Mouse (Mus musculus) limb, embryonic 13.5 days (tissue): Measurements from ENCODE around the gene Faim. TPM values are rescaled to one million over a fixed set of nuclear protein-coding genes. Genes with fewer than 3 reads are reported as not detected.

Experiments
- ATAC-seq: fragments of 200-750 bp; cut with Nextera tagmentation; 2 replicates; pipeline ENCODE4 v1.8.0; 2017; ENCODE audit warnings: low read depth, moderate number of reproducible peaks, moderate TSS enrichment; ENCODE audit not compliant: low FRiP score
- H3K27ac ChIP-seq: fragments of 300-500 bp; sonication (generic); 2 replicates; pipeline ENCODE4 v1.5.1; 2015; ENCODE audit warnings: inconsistent platforms, mild to moderate bottlenecking, moderate library complexity
- H3K27me3 ChIP-seq: fragments of 300-500 bp; sonication (generic); 2 replicates; pipeline ENCODE4 v1.6.1; 2015; ENCODE audit warnings: mild to moderate bottlenecking, inconsistent platforms
- H3K36me3 ChIP-seq: fragments of 300-500 bp; sonication (generic); 2 replicates; pipeline ENCODE4 v1.6.1; 2015; ENCODE audit warnings: inconsistent platforms, mild to moderate bottlenecking, moderate library complexity
- H3K4me1 ChIP-seq: fragments of 300-500 bp; sonication (generic); 2 replicates; pipeline ENCODE4 v1.6.1; 2015; ENCODE audit warnings: inconsistent platforms
- H3K4me2 ChIP-seq: fragments of 300-500 bp; sonication (generic); replicated peaks from 2 replicates; pipeline ENCODE4 v1.6.1; 2015; ENCODE audit warnings: inconsistent platforms, mild to moderate bottlenecking, moderate library complexity
- H3K4me3 ChIP-seq: fragments of 300-500 bp; sonication (generic); 2 replicates; pipeline ENCODE4 v1.5.1; 2015; ENCODE audit warnings: moderate library complexity, mild to moderate bottlenecking, inconsistent platforms
- H3K9ac ChIP-seq: fragments of 300-500 bp; sonication (generic); 2 replicates; pipeline ENCODE4 v1.6.1; 2015; ENCODE audit warnings: mild to moderate bottlenecking, inconsistent platforms
- H3K9me3 ChIP-seq: fragments of 300-500 bp; sonication (generic); 2 replicates; pipeline ENCODE4 v1.6.1; 2016; ENCODE audit warnings: inconsistent platforms
- WGBS: fragments of 180-500 bp; shearing (Covaris S2); methylation state at CpG from one replicate; pipeline ENCODE4 v1.1.7; 2015; 5-methylcytosine and 5-hydroxymethylcytosine counted together
- polyA plus RNA-seq: library from polyadenylated mRNA; unstranded; fragments of >200 nt; fragmentation: Nextera tagmentation; extraction: Ambion mirVana; gene quantifications from 2 replicates; pipeline ENCODE4 v1.2.1, GENCODE M21; 2015

The Faim gene
- polyA plus RNA-seq, 1 experiment from 2014 or later, result 44.4 TPM

DNA sequence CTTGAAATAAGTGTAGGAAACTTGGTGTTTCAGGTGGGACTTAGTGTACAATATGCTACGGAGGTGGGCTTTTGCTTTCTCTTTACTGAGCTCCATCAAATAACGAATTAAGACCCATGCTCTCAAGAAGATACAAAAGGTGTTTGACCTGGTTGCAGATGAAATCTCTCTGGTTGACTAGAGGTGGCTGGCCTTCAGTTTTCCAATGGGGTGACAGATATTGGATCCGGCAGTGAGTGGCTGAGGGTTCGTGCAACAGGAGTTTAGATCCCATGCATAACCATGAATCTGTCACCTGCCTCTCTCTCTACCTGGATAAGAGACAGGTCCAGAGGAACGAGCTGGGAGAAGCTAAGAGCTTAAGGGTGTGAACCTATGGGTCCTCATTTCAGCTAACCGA lies 27.5 kb upstream of the Faim start:
- H3K27me3 ChIP-seq, result peaks cover 98% of the 10 kb centered on the region
- H3K36me3 ChIP-seq, result no peaks in the 10 kb centered on the region
- H3K9ac ChIP-seq, result no peak overlapping the region
- no peak overlapping the region for H3K4me2 ChIP-seq
- H3K4me1 ChIP-seq, result peaks cover 30% of the 10 kb centered on the region
- no peak for ATAC-seq
- WGBS, result 4% methylated on average over 6 of the region's 6 CpGs
- H3K27ac ChIP-seq, result no peak overlapping the region
- H3K4me3 ChIP-seq, result no peak overlapping the region
- H3K9me3 ChIP-seq, result no peaks in the 10 kb centered on the region

GRCm38 (mm10) chr9:98959851-98960250 lies 26.3 kb upstream of the Faim start:
- peaks cover 98% of the 10 kb centered on the region for H3K27me3 ChIP-seq
- H3K4me1 ChIP-seq, result peaks cover 24% of the 10 kb centered on the region
- H3K27ac ChIP-seq, result no peak overlapping the region
- no peaks in the 10 kb centered on the region for H3K36me3 ChIP-seq
- 31% methylated on average over 3 of the region's 3 CpGs for WGBS
- no peak overlapping the region for H3K9ac ChIP-seq
- no peak for ATAC-seq
- no peaks in the 10 kb centered on the region for H3K9me3 ChIP-seq
- H3K4me3 ChIP-seq, result no peak overlapping the region
- H3K4me2 ChIP-seq, result no peak overlapping the region

DNA sequence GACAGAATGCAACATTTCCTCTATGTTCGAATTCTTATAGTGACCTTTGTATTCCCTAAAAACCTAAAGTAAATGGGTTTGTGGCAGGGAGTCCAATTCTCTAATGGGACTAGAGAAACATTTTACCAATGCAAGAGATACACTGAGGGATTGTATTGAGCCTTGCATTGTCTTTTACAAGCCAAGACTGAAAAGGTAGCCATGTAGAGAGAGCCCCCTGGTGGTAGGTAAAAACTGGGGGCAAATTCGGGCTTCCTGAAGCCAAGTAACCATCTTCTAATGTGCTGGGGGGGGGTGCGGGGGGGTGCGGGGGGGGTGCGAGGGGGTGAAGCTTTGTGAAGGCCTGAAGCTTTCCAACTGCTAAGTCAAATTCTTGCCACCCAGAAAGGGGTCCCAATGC lies 25.8 kb upstream of the Faim start:
- H3K4me3 ChIP-seq, result no peak overlapping the region
- WGBS, result 25% methylated on average over 5 of the region's 5 CpGs
- H3K9ac ChIP-seq, result no peak overlapping the region

GRCm38 (mm10) chr9:98961591-98962477 lies 24.3 kb upstream of the Faim start:
- no peak for ATAC-seq
- H3K9ac ChIP-seq, result no peak overlapping the region
- 4% methylated on average over 22 of the region's 22 CpGs for WGBS
- H3K4me1 ChIP-seq, result peaks cover 8% of the 10 kb centered on the region
- no peaks in the 10 kb centered on the region for H3K36me3 ChIP-seq
- H3K4me2 ChIP-seq, result no peak overlapping the region
- H3K9me3 ChIP-seq, result no peaks in the 10 kb centered on the region
- H3K27me3 ChIP-seq, result peaks cover 97% of the 10 kb centered on the region
- no peak overlapping the region for H3K27ac ChIP-seq
- H3K4me3 ChIP-seq, result no peak overlapping the region

More for the DNA sequence above, 25.8 kb upstream of the Faim start:
- H3K9me3 ChIP-seq, result no peaks in the 10 kb centered on the region
- no peak overlapping the region for H3K27ac ChIP-seq
- H3K4me1 ChIP-seq, result peaks cover 23% of the 10 kb centered on the region
- peaks cover 98% of the 10 kb centered on the region for H3K27me3 ChIP-seq
- ATAC-seq, result no peak
- no peak overlapping the region for H3K4me2 ChIP-seq
- no peaks in the 10 kb centered on the region for H3K36me3 ChIP-seq

GRCm38 (mm10) chr9:98962478-98963142 lies 23.6 kb upstream of the Faim start:
- H3K27ac ChIP-seq, result no peak overlapping the region
- no peak overlapping the region for H3K4me2 ChIP-seq
- H3K9ac ChIP-seq, result no peak overlapping the region
- H3K4me1 ChIP-seq, result peaks cover 3% of the 10 kb centered on the region; the same call in 1 of the 2 replicates
- no peaks in the 10 kb centered on the region for H3K36me3 ChIP-seq
- no peak for ATAC-seq
- WGBS, result under 1% methylated on average over 20 of the region's 20 CpGs
- no peaks in the 10 kb centered on the region for H3K9me3 ChIP-seq
- H3K4me3 ChIP-seq, result no peak overlapping the region
- peaks cover 97% of the 10 kb centered on the region for H3K27me3 ChIP-seq

DNA sequence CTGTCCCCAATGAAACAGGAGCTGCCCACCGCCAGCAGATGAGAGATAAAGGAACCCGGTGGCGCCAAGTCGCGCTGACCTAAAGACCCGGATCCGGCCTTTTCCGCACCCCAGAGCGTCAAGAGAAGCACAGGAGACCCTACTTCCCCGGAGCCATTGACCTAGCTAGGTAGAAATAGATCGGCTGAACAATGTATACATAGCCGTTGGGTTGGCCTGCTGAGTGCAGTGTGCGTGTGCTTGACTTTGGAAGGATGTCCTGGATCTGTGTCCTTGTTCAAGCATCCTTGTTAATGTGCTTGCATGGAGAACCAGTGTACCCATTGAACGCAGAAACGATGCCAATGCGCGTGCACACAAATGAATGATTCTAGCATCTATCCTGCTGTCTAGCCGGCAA lies 22.5 kb upstream of the Faim start:
- Histone ChIP-seq H3K9ac (no peak overlapping the region), H3K4me3 (no peak overlapping the region), H3K27me3 (peaks cover 98% of the 10 kb centered on the region), H3K4me2 (no peak overlapping the region), H3K36me3 (no peaks in the 10 kb centered on the region), H3K4me1 (peaks cover 3% of the 10 kb centered on the region; the same call in 1 of the 2 replicates), H3K27ac (no peak overlapping the region), H3K9me3 (no peaks in the 10 kb centered on the region)
- 4% methylated on average over 18 of the region's 18 CpGs for WGBS
- ATAC-seq, result no peak

DNA sequence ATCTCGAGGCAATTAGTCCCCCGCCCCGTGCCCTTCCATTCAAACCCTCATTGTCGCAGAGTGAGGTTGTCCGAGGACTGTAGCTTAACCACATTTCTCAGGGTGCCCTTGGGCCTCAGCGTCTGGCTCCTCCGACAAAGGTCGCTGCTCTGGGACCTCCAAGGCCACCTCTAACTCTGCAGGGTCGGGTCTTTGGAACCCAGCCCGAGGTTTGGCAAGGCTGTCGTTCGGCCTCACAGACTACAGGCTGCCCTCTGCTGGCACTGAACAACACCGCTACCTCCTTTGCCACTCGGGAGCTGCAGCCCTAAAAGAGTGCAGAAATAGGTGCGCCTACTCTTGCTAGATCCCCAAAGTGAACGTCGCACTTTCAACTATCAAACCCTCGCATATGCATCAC lies 21.1 kb upstream of the Faim start:
- WGBS, result 2% methylated on average over 18 of the region's 18 CpGs
- peak overlapping the region; percentile 18 for H3K4me3 ChIP-seq

DNA sequence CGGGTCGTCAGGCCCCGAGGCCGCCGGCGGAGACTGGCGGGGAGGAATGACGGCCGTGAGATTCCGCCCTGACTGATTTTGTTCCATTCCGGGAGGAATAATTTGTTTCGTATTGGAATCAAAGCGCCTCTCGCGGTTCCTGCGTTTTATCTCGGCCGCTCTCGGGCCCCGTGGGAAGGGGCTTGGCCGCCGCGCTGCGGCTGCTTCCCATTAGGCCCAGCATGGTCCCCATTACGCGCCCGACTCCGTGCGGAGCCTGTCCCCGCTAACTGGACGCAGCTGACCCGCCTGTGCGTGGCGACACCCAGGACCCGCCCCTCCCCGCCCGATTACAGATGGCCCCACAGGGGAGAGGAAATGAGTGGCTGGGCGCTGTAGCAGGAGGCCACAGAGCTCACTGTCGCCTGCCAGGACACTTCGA lies 13.1 kb upstream of the Faim start:
- H3K27ac ChIP-seq, result no peak overlapping the region
- peak overlapping the region; percentile 46; the same call in 1 of the 2 replicates for H3K9ac ChIP-seq
- H3K27me3 ChIP-seq, result peaks cover 81% of the 10 kb centered on the region
- H3K4me2 ChIP-seq, result peak overlapping the region; percentile 67
- H3K36me3 ChIP-seq, result no peaks in the 10 kb centered on the region
- H3K4me3 ChIP-seq, result peak overlapping the region; percentile 41
- peaks cover 9% of the 10 kb centered on the region; the same call in 1 of the 2 replicates for H3K4me1 ChIP-seq
- peaks cover 8% of the 10 kb centered on the region; the same call in 1 of the 2 replicates for H3K9me3 ChIP-seq
- WGBS, result under 1% methylated on average over 39 of the region's 40 CpGs
- peak; percentile 73; the same call in 1 of the 2 replicates for ATAC-seq

More for the DNA sequence above, 21.1 kb upstream of the Faim start:
- H3K4me2 ChIP-seq, result peak overlapping the region; percentile 41
- H3K9me3 ChIP-seq, result 0 out of 2 replicates have a peak, but pooled peaks cover under 1% of the 10 kb centered on the region
- 0 out of 2 replicates have a peak, but pooled peaks have one; percentile 24 for ATAC-seq
- peaks cover 98% of the 10 kb centered on the region for H3K27me3 ChIP-seq
- H3K9ac ChIP-seq, result no peak overlapping the region
- no peak overlapping the region for H3K27ac ChIP-seq
- peaks cover 3% of the 10 kb centered on the region; the same call in 1 of the 2 replicates for H3K4me1 ChIP-seq
- no peaks in the 10 kb centered on the region for H3K36me3 ChIP-seq

- H3K4me1 ChIP-seq, result peaks cover 9% of the 10 kb centered on the region; the same call in 1 of the 2 replicates
- H3K27me3 ChIP-seq, result peaks cover 77% of the 10 kb centered on the region
- peaks cover 8% of the 10 kb centered on the region; the same call in 1 of the 2 replicates for H3K9me3 ChIP-seq
- H3K36me3 ChIP-seq, result no peaks in the 10 kb centered on the region
- no peak overlapping the region for H3K9ac ChIP-seq
- 6% methylated on average over 7 of the region's 7 CpGs for WGBS
- no peak overlapping the region for H3K27ac ChIP-seq
- ATAC-seq, result no peak
- H3K4me2 ChIP-seq, result peak overlapping the region; percentile 67
- peak overlapping the region; percentile 41 for H3K4me3 ChIP-seq
Observed at GRCm38 (mm10) chr9:98973561-98973960, 12.6 kb upstream of the Faim start.

- H3K27me3 ChIP-seq, result peaks cover 67% of the 10 kb centered on the region
- WGBS, result 37% methylated on average over 2 of the region's 2 CpGs
- H3K9ac ChIP-seq, result no peak overlapping the region
Observed at GRCm38 (mm10) chr9:98974898-98975297, 11.3 kb upstream of the Faim start.

GRCm38 (mm10) chr9:98976081-98976480 lies 10.1 kb upstream of the Faim start:
- 94% methylated on average over 1 of the region's 1 CpGs for WGBS
- Histone ChIP-seq H3K9me3 (no peaks in the 10 kb centered on the region), H3K4me2 (no peak overlapping the region), H3K27me3 (peaks cover 56% of the 10 kb centered on the region), H3K4me3 (no peak overlapping the region), H3K9ac (no peak overlapping the region), H3K4me1 (peaks cover 13% of the 10 kb centered on the region; the same call in 1 of the 2 replicates), H3K36me3 (no peaks in the 10 kb centered on the region), H3K27ac (no peak overlapping the region)
- no peak for ATAC-seq

More at GRCm38 (mm10) chr9:98974898-98975297, 11.3 kb upstream of the Faim start:
- no peak for ATAC-seq
- no peak overlapping the region for H3K4me3 ChIP-seq
- peaks cover 13% of the 10 kb centered on the region; the same call in 1 of the 2 replicates for H3K4me1 ChIP-seq
- H3K36me3 ChIP-seq, result no peaks in the 10 kb centered on the region
- no peak overlapping the region for H3K27ac ChIP-seq
- H3K9me3 ChIP-seq, result peaks cover 8% of the 10 kb centered on the region; the same call in 1 of the 2 replicates
- H3K4me2 ChIP-seq, result no peak overlapping the region

GRCm38 (mm10) chr9:98976520-98976919 lies 9.7 kb upstream of the Faim start:
- no peak overlapping the region for H3K4me3 ChIP-seq
- no peaks in the 10 kb centered on the region for H3K36me3 ChIP-seq
- no peak overlapping the region for H3K27ac ChIP-seq
- H3K4me1 ChIP-seq, result peaks cover 13% of the 10 kb centered on the region; the same call in 1 of the 2 replicates
- no peak for ATAC-seq
- 47% methylated on average over 5 of the region's 5 CpGs for WGBS
- no peak overlapping the region for H3K4me2 ChIP-seq
- H3K9me3 ChIP-seq, result no peaks in the 10 kb centered on the region
- no peak overlapping the region for H3K9ac ChIP-seq
- H3K27me3 ChIP-seq, result peaks cover 52% of the 10 kb centered on the region
